In genomic region chr4:31410157-31410556, GRCm38 (mm10) we compare ENCODE assay signal across 19 mouse cellular contexts.
"Had no signal": no experiment of that assay in that cellular context is flagged by ENCODE, and none has a peak within 500 bp of the region (broad histone marks: within the 10 kb centered on the region; RNA-seq: fewer than 3 reads in every experiment).

No protein-coding gene starts in this region.

- H3K36me3 ChIP-seq: kidney, embryonic 15.5 days; liver, embryonic 13.5 days; midbrain, embryonic 12.5 days; midbrain, embryonic 15.5 days; stomach, embryonic 15.5 days had no signal

- DNase-seq: kidney, adult 8-10 months; kidney, postnatal 10 days; kidney, postnatal 36 days; layer of hippocampus, postnatal 36 days; liver, embryonic 13.5 days; lung, adult 2 months; lung, postnatal 14 days; lung, postnatal 4 days; right cerebral cortex, postnatal 25 days; spleen, adult 18-20 months; thymus, adult 2 months; thymus, postnatal 14 days; thymus, postnatal 4 days had no signal

- H3K4me1 ChIP-seq: liver, embryonic 13.5 days; stomach, embryonic 15.5 days had no signal

- H3K4me2 ChIP-seq: kidney, embryonic 15.5 days; liver, embryonic 13.5 days; midbrain, embryonic 12.5 days; midbrain, embryonic 15.5 days; stomach, embryonic 15.5 days had no signal

- H3K4me3 ChIP-seq: kidney, embryonic 15.5 days; left cerebral cortex, adult 2 months; liver, embryonic 13.5 days; midbrain, embryonic 12.5 days; midbrain, embryonic 15.5 days; myocyte; stomach, embryonic 15.5 days had no signal

- H3K27ac ChIP-seq: kidney, embryonic 15.5 days; left cerebral cortex, adult 2 months; liver, embryonic 13.5 days; midbrain, embryonic 12.5 days; midbrain, embryonic 15.5 days; stomach, embryonic 15.5 days had no signal

- H3K9me3 ChIP-seq: kidney, embryonic 15.5 days; liver, embryonic 13.5 days; midbrain, embryonic 12.5 days; midbrain, embryonic 15.5 days; stomach, embryonic 15.5 days had no signal

- ATAC-seq: midbrain, embryonic 15.5 days had no signal

- H3K27me3 ChIP-seq: kidney, embryonic 15.5 days; liver, embryonic 13.5 days; midbrain, embryonic 12.5 days; midbrain, embryonic 15.5 days; stomach, embryonic 15.5 days had no signal

- H3K9ac ChIP-seq: kidney, embryonic 15.5 days; liver, embryonic 13.5 days; midbrain, embryonic 12.5 days; midbrain, embryonic 15.5 days; stomach, embryonic 15.5 days had no signal
